Mouse (Mus musculus) monocyte, adult 5-6 weeks (primary cell): Measurements from ENCODE around the gene Olfr790. TPM values are rescaled to one million over a fixed set of nuclear protein-coding genes. Genes with fewer than 3 reads are reported as not detected.

Source experiments
- ATAC-seq: fragments of 153-309, 156-312 bp; replicated peaks from 2 replicates; pipeline ENCODE4 v1.8.0; 2017; ENCODE audit warnings: mild to moderate bottlenecking; ENCODE audit not compliant: low TSS enrichment, insufficient number of reproducible peaks, severe bottlenecking, poor library complexity, low FRiP score
- total RNA-seq: library from RNA; stranded (forward); fragments of 200-1000, 200-491, 200-594 nt; gene quantifications from 3 replicates; pipeline ENCODE4 v1.2.3, GENCODE M21; 2017

Gene Olfr790
- not detected in 3 replicates for total RNA-seq

DNA sequence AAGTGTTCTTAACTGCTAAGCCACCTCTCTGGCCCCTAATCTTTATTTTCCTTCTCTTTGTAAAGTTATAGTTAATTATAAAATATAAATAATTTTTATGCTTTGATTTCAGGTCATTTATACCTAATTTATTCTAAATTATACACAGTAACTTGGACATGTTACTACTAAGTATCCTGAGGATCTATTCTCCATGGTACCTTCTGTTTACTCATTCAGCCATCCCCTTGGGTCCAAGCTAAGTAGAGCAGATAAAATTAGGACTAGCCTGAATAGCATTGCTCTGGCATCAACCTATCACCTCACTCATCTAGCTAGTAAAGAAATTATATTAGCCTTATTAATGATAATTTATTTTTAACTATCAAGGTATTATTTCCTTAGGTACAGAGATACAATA, at the start of gene Olfr790:
TSS of gene Olfr790 (plus strand) at position 301 of the 400 bp plus-strand sequence.
- no peak for ATAC-seq

- no peak for ATAC-seq
These were observed 36.7 kb upstream of the Olfr790 start, which contains the start of gene Olfr787 for GRCm38 (mm10) chr10:129461562-129461961. Gene Olfr787 (plus strand): TSS chr10:129461862.

GRCm38 (mm10) chr10:129470698-129471097, 27.6 kb upstream of the Olfr790 start, which contains the start of gene Olfr788:
Gene Olfr788 (plus strand): TSS chr10:129470998.
- no peak for ATAC-seq

DNA sequence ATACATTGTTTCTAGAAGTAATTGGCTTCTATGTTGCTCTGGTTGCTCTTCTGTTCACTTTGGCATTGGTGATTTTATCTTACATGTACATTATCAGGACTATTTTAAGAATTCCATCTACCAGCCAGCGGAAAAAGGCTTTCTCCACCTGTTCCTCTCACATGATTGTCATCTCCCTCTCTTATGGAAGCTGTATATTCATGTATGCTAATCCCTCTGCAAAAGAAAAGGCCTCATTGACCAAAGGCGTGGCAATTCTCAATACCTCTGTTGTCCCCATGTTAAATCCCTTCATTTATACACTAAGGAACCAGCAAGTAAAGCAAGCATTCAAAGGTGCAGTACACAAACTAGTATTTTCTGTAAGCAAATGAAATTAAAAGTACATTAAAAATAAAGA, 25.0 kb upstream of the Olfr790 start:
- no peak for ATAC-seq

- no peak for ATAC-seq
These were observed 24.6 kb upstream of the Olfr790 start for GRCm38 (mm10) chr10:129473723-129474122.

DNA sequence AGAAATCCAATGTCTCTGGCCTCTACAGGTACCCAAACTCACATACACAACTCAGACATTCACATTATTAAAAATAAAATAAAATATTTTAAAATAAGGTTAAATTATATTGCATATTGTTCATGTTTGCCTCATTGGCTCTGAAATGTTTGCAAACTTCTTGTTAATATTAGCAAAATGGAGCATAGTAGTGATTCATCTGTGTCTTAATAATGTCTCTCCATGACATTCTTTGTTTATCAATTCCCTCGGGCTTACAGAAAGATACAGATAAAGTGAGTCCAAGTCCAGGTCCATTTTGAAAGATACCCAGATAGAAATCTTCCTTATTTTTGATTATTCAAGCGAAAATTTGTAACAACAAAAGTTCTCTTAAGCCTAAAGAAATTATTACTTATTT, 13.8 kb upstream of the Olfr790 start, which contains the start of gene Olfr789:
TSS of gene Olfr789 (plus strand) at position 301 of the 400 bp plus-strand sequence.
- no peak for ATAC-seq

GRCm38 (mm10) chr10:129490101-129490500, 8.2 kb upstream of the Olfr790 start:
- ATAC-seq = no peak

DNA sequence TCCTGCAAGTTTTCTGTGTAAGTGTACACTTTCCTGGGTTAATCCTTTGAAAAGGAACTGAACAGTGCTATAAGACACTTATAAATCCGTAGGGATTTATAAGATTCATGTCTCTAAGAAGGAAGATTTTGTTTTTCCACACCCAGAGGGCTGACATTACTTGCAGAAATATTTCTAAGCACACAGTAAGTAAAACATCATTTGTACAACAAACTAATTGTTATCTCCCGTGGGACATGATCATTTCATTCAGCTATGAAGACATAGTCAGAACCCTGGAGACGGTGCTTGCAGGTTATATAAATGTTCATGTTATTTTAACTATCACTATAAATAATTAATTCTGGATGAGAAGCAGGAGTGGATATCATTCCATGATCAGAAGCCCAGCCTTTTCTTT, 23.2 kb downstream of the Olfr790 start, which contains the start of gene Olfr791:
TSS of gene Olfr791 (plus strand) at position 301 of the 400 bp plus-strand sequence.
- no peak for ATAC-seq

DNA sequence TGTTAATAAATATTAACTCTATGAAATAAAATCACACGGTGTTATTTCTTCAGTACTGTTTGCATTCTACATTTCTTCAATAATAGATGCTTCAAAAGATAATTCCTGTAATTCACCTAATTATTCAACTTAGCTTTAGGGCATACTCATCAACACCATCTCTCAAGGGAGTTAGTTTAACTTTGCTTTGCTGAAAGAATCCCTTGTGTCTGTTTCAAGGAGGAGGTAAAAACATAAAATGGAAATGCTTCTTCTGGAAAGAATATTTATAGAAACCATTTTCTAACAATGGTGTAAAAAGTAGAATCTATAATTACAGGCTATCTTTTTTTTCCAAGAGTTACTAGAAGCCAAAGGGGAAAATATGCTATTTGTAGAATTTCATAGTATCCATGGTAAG, 40.6 kb downstream of the Olfr790 start, which contains the start of gene Olfr792:
TSS of gene Olfr792 (plus strand) at position 301 of the 400 bp plus-strand sequence.
- no peak for ATAC-seq

DNA sequence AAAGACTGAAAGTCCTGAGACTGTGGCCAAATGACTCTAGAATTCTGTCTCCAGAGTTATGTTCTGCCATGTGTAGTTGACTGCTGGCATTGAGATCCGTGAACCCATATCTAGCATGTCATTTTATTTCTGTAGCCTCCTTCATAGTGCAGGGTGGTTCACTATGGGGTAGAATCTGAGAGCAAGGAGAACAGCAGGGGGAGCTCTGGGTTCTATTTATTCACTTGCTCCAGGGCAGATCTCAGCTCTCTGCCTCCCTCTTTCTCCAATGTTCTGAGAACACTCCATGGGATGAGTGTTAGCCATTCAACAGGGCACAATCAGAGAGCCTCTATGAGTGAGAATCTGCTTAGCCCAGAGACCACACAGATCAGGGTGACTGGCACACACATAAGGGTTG, 51.1 kb downstream of the Olfr790 start:
- no peak for ATAC-seq

Other genes with a start within 250 kb of the Olfr790 start
- not detected in 3 replicates for gene Olfr776, start 239.4 kb upstream of the Olfr790 start, total RNA-seq
- gene Olfr777, start 227.0 kb upstream of the Olfr790 start, total RNA-seq = not detected in 3 replicates
- not detected in 3 replicates for gene Olfr780, start 180.4 kb upstream of the Olfr790 start, total RNA-seq
- gene Olfr781, start 169.6 kb upstream of the Olfr790 start, total RNA-seq = not detected in 3 replicates
- gene Olfr782, start 149.6 kb upstream of the Olfr790 start, total RNA-seq = not detected in 3 replicates
- 0.19 TPM in 1 of 3 replicates, not detected in the others for gene Olfr784, start 114.4 kb upstream of the Olfr790 start, total RNA-seq
- not detected in 3 replicates for gene Olfr785, start 93.1 kb upstream of the Olfr790 start, total RNA-seq
- not detected in 3 replicates for gene Olfr786, start 71.2 kb upstream of the Olfr790 start, total RNA-seq
- not detected in 3 replicates for gene Olfr787, start 36.6 kb upstream of the Olfr790 start, total RNA-seq
- not detected in 3 replicates for gene Olfr788, start 27.5 kb upstream of the Olfr790 start, total RNA-seq
- gene Olfr789, start 13.7 kb upstream of the Olfr790 start, total RNA-seq = not detected in 3 replicates
- gene Olfr791, start 23.3 kb downstream of the Olfr790 start, total RNA-seq = not detected in 3 replicates
- gene Olfr792, start 40.7 kb downstream of the Olfr790 start, total RNA-seq = not detected in 3 replicates
- gene Olfr794, start 69.2 kb downstream of the Olfr790 start, total RNA-seq = 0.10 TPM in 1 of 3 replicates, not detected in the others
- not detected in 3 replicates for gene Olfr796, start 114.1 kb downstream of the Olfr790 start, total RNA-seq
- gene Olfr798, start 129.4 kb downstream of the Olfr790 start, total RNA-seq = not detected in 3 replicates
- gene Olfr799, start 139.0 kb downstream of the Olfr790 start, total RNA-seq = 0.43 TPM in 1 of 3 replicates, not detected in the others
- not detected in 3 replicates for gene Olfr800, start 159.2 kb downstream of the Olfr790 start, total RNA-seq
- gene Olfr801, start 175.4 kb downstream of the Olfr790 start, total RNA-seq = not detected in 3 replicates
- gene Olfr802, start 189.7 kb downstream of the Olfr790 start, total RNA-seq = not detected in 3 replicates
- not detected in 3 replicates for gene Olfr803, start 195.8 kb downstream of the Olfr790 start, total RNA-seq
- not detected in 3 replicates for gene Olfr804, start 204.7 kb downstream of the Olfr790 start, total RNA-seq
- not detected in 3 replicates for gene Olfr805, start 230.9 kb downstream of the Olfr790 start, total RNA-seq
- not detected in 3 replicates for gene Olfr806, start 243.4 kb downstream of the Olfr790 start, total RNA-seq